Mouse (Mus musculus): ENCODE data around the gene Sgce. TPM values are rescaled to one million over a fixed set of nuclear protein-coding genes. Genes with fewer than 3 reads are reported as not detected.
"Not testable (repeated sequence)": the region's sequence is repeated elsewhere in the genome, so short reads cannot be mapped to it uniquely, and the experiment has no call there.

The Sgce gene
- total and polyA plus RNA-seq, 3 experiments: 11.9 to 75.4 (median 73.3) TPM

DNA sequence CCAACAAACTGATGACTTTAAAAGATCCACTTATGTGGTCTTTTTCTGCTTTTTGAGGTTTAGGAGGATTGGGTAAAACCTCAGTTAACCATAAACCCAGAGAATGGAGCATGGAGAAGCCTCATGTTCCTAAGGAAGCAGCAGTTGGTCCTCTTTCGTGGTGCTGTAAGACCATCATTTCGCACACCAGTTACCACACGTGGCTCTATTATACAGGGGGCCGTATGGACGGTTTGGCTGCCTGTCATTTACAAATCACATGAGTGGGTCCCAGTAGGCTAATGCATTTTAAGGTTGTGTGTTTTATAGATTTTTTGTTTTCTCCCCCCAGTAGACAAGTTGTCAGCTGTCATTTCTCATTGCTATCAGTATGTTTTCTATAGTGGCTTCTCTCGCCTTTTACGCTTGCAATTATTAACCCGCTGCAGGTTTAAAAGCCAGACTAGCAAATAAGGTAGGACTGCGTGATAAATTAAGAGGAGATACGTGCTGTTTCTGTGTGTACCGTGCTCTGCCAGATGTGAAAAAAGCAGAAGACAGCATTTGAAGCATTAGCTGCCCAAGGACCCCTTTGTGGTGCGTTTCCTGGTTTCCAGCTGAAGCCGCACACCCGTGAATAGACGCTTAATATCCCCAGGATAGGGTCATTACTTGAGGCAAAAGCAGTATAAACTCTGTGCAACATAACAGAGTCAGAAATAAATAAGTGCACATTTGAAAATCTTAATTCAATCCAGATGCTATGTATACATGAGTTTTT lies 22.8 kb downstream of the Sgce start:
- no peak for DNase-seq

DNA sequence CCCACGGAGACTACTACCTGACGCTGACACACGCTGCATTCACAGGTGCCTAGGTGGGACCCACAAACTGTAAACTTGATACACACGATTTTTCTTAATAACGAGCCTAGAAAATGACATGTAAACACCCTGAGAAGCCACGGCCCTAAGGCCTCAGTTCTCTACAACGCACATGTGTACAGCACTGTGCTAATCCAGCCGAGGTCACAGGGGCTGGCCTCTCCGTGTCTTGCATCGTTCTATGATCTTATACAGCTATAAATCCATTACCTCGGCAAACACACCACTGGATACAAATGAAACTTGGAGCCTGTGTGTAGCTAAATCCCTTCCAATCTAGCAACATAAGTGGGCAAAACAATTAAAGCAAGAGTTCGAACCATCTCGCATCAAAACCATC lies 24.3 kb downstream of the Sgce start:
- DNase-seq: no peak

DNA sequence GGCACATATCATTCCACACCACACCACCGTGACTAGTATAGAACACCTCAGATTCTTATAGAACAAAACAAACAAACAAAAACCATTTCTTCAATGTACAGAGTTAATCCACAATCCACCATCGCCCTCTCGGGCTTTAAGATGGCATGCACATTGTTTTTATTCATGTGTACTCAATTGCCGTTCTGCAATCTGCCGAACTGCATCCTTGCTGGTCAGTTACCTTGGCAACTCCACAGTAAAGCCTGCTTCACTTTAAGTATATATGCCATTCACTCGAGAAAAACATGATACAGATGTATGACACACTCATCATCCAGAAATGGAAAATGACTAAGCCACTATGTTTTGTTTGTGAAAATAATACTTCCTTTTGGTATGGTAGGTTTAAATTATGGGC lies 24.9 kb downstream of the Sgce start:
- no peak for DNase-seq

DNA sequence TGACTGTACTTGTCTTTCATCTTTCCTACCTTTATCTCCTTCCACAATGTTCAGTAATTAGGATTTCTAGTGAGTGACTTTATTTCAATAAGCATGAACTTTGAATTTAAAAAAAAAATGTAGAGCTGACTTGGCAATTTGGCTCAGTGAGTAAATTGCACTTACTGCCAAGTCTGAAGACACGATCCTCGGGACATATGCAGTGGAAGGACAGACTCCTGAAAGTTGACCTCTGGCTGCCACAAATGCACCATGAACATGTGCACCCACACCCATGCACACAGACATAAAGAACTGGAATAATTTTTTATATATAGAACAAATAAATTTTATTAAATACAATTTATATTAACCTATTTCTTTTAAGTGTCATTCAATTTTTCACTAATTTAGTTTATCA lies 29.7 kb downstream of the Sgce start:
- no peak for DNase-seq

DNA sequence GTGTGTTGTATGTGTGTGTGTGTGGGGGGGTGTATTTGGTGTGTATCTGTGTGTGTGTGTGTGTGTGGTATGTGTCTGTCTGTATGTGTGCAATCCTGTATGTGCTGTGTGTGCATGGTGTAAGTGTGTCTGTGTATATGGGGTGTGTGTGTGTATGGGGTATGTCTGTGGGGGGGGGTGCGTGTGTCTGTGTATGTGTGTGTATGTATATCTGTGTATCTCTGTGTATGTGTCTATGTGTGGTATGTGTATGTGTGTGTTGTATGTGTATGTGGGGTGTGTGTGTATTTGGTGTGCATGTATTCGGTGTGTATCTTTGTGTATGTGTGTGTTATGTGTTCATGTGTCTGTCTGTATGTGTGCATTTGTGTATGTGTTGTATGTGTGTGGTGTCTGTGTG lies 30.8 kb downstream of the Sgce start:
- DNase-seq: no peak

DNA sequence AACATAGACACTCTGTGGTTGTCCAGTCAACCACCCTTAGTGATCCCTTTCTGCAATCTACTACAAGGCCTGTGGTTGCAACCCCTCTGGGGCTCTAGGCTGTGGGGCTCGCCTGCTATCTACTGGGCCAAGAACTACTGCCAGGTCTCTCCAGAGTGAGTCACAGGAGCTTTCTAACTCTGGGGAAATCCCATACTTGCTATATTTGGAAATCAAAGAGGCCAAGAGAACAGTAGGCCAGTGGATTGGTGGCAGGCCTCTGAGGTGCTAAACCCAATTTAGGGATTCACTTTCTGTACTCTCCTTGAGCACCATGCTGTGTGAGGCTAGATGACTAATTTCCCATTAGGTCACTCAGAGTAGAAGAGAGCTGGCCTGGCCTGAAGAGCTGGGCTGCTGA lies 38.0 kb downstream of the Sgce start:
- peak; percentile 80 for DNase-seq

DNA sequence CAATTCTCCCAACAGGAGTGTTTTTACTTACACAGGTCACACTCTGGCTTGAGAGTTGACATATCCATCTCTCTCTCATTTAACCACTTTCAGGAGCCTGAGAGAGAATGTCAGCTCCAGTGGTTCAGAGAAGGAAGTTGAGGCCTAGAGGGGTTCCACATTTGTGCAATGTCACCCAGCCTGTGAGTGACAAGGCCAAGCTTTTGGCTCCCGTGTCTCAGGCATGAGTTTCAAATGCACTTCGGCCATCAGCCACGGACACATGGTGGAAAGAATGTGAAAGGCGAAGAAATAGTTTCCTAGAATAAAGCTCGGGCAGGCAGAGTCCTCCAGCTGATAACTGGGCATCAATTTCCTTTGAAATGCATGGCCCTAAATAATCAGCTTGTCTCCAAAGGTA lies 40.6 kb downstream of the Sgce start:
- no peak for DNase-seq

DNA sequence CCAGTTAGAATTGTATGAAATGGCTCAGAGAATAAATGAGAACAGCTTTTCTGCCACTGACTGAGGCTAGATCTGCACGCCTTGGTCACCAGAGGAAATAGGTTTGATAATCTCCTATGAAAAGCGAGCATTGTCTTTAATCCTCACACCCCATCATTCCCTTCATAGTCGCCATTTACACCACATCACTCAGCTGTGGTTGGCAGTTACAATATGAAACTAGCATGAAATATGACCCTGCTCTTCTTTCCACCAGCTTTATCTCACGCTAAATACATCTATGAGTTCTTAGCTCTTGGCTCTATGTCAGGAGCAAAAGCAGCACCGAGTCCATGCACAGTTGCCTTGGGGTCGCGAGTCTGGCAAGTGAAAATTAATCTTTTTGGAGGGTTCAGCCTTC lies 43.1 kb downstream of the Sgce start:
- DNase-seq: no peak

DNA sequence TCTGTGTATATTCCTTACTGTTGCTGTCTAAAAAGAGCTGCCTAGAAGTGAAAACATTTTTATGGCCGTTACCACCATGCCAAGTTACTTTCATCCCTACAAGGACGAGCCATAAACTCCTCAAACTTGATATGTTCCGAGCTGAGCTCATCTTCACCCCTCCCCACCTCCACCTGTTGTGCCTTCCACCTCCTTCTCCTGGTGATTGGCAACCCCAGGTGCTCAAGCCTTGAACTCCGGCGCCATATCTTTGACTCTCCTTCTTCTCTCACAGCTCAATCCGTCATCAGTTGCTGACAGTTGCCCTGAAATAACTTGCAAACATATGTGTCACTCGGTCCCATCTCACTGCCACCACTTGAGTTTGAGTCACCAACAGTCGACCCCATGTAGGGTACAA lies 45.4 kb downstream of the Sgce start:
- no peak for DNase-seq

DNA sequence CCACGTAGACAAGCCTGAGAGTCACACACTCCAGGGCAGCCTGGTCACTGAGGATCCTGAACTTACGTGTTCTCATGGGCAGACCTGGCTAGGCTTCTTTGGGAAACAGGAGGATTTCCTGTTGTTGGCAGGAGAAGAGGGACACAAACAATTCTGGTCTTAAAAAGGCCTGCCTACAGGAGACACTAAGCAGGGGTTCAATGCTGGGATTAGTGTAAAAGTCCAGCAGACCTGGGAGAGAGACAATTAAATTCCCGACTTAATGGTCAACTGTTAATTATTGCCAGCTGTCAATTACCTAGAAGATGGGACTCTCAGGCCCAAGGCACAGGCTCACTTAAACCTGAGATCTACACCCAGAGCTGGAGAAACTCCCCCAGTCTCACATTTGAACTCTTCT lies 51.2 kb downstream of the Sgce start:
- no peak for DNase-seq

DNA sequence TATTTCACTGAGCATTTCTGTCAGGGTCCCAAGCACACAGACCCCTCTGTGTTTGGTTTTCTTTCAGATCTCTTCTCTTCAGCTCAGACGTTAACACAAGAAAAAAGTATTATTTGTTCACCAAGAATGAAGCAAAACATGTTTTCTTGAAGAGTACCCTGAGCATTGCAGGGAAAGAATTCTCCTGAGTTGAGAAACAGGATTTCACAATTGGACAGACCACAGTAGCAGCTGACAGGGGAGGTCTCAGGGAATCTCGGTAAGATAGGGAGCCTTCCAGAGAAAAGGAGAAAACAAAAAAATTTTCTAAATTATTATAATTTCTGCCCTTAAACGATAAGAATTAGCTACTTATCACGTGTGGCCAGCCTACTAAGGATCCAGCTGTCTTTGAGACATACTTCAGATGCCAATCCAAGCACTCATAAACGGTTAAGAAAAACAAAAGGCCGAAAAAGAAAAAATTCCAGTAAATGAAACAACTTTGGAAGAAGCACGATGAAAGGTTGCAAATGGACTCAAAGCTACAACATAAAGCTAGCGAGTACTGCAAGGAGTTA lies 52.3 kb downstream of the Sgce start:
- DNase-seq: no peak

DNA sequence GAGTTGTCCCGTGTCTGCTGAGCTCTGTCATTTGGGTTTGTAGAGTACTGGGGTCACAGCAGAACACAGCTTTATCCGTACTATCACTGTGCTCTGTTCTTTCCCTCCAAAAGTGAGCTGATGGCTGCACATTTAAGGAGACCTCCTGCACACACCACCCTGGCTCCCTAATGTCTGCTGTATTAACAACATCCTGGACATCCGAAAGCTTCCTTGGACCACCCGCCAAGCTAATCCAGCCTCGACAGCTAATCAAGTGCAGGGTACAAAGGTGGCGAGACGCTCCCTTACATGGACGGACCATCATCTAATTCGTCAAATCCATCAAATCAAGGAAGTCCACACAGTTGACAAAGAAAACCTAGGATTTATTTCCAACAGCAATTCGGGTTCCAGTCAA lies 53.5 kb downstream of the Sgce start:
- DNase-seq: no peak

DNA sequence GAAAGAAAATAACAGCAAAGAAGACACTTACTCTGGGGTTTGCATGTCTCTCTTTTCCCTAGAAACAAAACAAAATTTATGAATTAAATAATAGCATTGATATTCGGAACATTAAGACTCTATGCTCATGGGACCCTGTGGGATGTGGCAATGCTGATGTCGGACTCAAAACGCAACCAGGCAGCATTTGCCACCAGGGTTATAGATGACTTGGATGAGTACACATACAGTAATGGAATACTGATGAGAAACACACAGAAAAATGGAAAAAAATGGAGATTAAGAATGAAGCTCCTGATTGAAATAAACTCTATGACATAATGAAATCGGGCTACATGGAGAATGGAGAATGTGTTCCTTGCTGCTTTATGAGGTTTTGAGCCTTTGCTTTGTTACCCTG lies 56.6 kb downstream of the Sgce start:
- DNase-seq: no peak

DNA sequence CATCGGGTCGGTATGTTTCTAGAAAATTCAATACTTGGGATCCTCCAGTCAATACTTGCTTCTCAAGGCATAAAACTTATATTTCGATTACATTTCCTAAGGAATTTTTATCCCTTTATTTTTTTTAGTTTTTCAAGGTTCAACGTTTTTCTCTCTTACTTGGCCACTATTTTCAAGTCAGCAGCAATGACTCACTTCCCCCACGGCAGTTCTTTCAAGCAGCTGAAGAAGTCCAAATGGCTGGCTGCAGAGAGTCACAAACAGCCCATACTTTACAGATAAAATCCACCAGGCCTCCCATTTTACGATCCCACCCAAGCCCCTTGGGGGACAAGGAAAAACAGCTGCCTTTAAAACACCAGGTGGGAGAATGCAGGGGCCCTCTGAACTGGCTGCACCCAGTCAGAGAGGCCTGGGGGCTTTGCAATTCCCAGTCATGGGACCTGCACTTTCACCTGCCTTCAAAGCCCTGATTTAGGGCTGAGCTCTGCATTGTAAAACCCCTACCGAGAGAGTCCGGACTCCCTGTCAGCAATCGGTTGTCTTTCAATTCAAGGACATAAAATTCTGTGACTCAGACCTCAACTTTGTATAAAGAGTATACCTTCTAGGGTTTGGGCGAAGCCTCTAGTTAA lies 62.2 kb downstream of the Sgce start:
- peak; percentile 47 for DNase-seq

DNA sequence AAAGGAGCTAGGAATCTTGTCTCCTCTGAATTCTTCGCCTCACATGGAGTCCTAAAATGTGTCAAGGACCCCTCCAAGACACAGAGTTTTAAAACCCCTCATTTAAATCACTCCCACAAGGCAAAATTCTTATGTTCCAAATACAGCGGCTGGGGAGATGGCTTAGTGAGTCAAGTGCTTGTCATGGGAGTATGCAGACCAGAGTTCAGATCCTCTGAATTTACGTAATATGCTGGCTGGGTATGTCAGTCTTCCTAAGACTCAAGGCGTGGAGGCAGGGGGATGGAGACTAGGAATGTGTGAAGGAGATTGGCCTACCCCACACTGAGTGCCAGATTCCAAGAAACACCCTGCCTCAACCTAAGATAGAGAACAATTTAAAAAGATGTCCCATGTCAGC lies 66.4 kb downstream of the Sgce start:
- DNase-seq: no peak

DNA sequence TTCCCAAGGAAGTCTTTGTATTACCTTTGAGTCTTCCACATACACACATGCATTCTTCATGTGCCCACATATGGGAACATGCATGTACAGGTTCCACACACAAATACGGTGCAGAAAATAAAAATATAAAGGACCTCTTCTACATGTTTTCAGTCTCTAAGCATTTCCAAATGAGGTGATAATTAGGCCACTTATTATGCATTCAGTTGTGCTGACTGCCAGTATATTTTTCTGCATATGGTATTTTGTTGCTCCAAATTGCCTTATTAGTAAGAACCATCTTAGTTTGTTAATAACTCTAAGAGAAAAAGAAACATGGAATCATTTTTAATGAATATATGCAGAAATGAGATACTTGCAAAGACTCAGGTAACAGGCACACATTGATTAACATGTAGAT lies 67.0 kb downstream of the Sgce start:
- DNase-seq: no peak

DNA sequence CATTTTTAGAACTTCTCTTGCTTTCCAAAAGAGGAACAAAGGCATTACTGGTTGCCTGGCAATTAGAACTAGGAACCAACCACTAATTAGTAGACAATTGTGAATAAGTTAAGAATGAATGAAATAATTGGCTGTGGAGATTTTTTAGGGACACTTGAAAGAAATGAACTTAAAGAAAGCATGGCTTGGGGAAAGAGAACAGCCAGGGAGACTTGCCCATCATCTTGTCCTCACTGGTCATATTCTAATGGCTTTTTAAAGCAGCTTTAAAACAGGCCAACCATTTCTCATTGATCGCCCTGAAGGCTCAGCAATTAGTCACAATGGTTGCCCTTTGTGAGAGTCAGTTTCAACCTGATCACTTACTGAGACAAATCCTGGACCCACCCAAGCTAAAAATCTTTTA lies 69.6 kb downstream of the Sgce start:
- no peak for DNase-seq

DNA sequence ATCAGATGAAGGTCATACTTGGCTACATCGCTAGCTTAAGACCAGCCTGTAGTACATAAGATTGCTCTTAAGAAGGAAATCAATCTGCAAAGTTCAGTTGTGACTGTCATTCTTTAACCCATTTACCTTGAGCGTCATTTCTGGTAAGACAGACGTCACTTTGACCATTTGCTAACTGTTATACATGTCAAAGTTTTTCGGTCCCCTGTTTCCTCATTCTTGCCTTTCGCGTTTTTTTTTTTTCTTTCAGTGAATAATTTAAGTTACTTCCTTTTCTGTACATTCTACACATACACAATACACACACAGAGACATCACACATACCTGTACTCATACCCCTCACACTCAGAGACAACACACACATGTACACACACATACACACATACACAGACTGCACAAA lies 81.9 kb downstream of the Sgce start:
- DNase-seq: no peak

DNA sequence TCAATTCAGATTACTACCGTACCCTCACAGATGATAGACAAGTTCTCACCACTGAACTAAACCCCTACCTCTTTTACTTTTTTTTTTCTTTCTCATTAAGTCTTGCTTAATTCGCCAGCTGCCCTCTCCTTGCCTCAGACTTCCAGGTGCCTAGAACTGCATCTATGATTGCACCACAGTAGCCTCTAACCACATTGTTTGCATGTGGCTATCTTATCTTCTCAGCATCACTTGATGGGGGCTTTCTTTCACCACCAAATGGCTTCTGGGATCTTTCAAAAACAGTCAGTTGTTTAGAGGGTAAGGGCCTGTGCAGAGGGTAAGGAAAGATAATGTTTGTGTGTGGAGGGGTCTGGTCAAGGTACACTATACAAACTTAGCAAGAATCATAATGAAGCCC lies 82.7 kb downstream of the Sgce start:
- no peak for DNase-seq

DNA sequence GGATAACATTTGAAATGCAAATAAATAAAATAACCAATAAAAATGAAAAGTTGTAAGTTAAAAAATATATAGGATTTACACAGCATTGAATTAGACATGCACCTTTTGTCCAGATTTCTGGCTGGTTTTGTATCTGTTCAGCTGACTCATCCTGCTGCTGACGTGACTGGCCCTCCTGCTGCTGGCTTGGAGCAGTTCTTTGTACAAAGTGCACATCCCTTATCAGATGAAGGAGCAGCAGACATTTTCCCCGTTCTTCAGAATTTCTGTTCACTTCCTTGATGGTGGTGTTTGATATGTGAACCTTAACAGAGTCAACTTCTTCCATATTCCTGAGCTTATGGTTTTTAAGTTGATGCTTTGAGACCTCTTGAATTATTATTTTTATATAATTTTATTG lies 83.5 kb downstream of the Sgce start:
- DNase-seq: peak; percentile 25

DNA sequence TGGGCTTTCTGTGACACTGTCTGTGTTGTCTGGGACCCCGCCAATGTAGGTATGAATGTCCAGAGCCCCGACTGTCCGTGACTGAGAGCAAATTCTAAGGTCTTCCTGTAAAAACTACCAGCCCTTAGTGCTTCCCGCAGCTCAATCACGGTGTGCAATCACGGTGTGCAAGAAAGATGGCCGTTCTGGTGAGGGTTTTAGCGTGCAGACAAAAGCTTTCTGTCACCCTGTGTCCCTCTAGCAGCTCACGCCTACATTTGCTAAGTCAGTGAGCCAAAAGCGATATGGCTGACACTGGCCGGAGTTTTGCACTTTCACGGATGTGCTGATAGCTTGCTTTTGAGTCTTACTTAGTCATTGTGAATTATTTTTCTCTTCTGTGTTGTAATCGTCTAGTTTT lies 88.1 kb downstream of the Sgce start:
- DNase-seq: no peak

DNA sequence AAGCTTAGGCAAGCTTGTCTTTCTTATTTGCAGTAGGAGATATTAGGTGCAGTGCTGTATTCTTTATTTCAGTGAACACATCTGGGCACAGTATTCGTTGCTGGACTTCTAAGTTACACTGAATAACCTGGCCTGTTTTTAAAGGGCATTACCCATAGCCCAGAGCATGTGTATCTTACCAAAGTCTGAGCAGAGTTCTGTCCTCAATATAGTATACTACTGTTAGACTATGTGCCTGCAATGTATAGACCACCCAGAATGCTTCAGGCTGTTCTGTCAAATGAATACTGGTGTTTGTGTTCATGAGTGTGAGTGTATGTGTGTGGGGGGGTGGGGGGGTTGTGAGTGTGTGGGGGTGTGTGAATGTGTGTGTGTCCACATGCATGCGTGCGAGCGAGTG lies 91.1 kb downstream of the Sgce start:
- no peak for DNase-seq

DNA sequence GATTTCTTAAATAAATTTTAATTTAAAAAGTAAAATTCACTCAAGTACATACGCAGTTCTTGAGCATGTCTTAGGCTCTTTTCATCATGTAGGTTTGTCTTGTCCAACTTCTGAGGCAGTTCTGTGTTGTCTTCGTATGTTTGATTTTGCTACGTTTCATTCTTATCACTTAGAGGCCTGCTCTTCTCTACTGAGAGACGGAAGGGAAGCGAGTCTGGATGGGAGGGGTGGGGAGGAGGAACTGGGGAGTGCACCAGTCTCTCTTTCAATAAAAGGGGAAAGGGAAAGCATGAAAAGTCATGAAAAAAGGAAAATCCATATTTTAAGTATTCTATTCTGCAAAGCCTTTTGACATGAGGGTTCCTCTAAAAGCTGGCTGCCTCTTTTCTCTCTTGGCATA lies 91.5 kb downstream of the Sgce start:
- no peak for DNase-seq

DNA sequence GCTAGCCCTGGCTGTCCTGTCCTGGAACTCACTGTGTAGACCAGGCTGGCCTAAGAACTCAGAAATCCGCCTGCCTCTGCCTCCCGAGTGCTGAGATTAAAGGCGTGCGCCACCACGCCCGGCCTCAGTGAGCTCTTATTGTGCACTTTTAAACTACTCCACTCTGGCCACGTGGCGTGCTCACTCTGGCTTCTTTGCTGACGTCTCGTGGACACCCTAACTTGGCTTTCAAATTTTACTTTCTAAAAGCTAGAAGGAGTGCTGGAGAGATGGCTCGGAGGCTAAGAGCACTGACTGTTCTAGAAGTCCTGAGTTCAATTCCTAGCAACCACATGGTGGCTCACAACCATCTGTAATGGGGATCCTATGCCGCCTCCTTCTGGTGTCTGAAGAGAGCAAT lies 93.3 kb downstream of the Sgce start:
- not testable (repeated sequence) for DNase-seq

Measured in adrenal gland, adult 2 months (tissue).